Mouse (Mus musculus): ENCODE results near the gene Ppp2ca. TPM values are rescaled to one million over a fixed set of nuclear protein-coding genes. Genes with fewer than 3 reads are reported as not detected.
A peak's percentile ranks its signal among the peaks of the same experiment; 100 is the strongest.
"Not testable (repeated sequence)": the region's sequence is repeated elsewhere in the genome, so short reads cannot be mapped to it uniquely, and the experiment has no call there.

Gene Ppp2ca
- total RNA-seq, 2 experiments from 2014 or later: 116 to 120 TPM

DNA sequence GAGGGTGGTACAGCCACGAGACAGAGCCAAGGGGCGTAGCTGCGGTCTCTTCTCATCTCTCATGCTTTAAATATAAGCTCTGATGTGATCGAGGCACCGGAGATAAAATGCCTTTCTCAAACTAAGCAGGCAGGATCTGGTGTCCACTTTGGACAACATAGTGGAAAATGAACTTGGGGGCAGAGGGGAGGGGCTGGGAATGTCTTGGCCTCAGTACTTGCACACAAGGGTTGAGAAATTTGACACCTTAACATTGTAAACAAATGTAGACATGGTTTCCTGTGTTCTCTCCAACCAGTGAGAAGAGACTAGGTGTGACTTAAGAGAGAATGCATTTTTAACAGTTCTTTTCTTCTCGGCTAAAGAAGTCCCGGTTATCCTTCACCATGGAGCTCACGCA, 9.2 kb upstream of the Ppp2ca start:
- DNase-seq (ENCODE audit: low spot score in 2 of 2): no peak
- intact Hi-C loops (cut with DNase I): no loop called here

DNA sequence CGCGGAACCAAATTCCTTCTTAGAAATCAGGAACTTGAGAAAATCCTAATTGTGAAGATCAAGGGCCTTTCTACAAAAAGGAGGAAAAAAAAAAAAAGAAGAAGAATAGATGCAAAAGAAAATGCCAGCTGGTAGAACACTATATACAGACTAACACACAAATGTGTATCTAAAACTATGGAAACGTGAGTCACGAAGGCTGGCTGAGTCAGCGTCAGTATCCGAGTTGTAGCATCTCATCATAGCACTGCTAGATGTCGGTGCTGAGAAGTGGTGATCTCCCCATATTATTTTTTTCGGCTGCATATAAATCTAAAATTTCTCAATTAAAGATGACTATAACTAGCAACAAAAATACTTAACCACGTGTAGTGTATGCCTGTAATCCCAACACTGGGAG, 7.2 kb upstream of the Ppp2ca start:
- peak in 1 of 2 experiments; percentile 30 for DNase-seq (ENCODE audit: low spot score in 2 of 2)
- intact Hi-C loops (cut with DNase I): no loop called here

- no peak for DNase-seq (ENCODE audit: low spot score in 2 of 2)
- intact Hi-C loops (cut with DNase I): no loop called here
Measured at GRCm38 (mm10) chr11:52094568-52094967, 3.9 kb upstream of the Ppp2ca start.

- no peak for DNase-seq (ENCODE audit: low spot score in 2 of 2)
- intact Hi-C loops (cut with DNase I): loop anchor here (5.0 kb wide), 2 partner anchors 95 to 240 kb away; partner anchors contain the start of genes Cdkl3, Jade2 and Ube2b
Measured at GRCm38 (mm10) chr11:52097016-52097415, 1.5 kb upstream of the Ppp2ca start.

DNA sequence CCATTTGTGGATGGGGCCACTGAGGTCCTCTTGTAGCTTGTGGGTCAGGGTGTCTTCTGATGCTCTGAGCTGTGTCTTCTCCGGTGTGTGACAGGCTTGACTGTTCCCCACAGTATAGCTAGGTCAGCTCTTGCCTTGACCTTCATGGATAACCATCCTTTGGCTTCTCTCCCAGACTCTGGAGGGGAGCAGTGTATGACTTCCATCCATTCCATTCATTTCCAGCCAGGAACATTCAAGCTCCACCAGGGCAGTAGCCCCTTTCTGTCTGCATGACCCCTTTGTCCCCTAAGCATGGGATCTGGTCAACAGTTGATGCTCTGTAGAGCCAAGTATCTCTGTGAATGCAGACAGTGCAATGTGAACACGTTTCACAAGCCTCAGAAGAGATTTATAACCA, 885 bp upstream of the Ppp2ca start:
- no peak for DNase-seq (ENCODE audit: low spot score in 2 of 2)
- intact Hi-C loops (cut with DNase I): loop anchor here (5.0 kb wide), 2 partner anchors 95 to 240 kb away; partner anchors contain the start of genes Cdkl3, Jade2 and Ube2b

- peak; percentile 65 to 80 for DNase-seq (ENCODE audit: low spot score in 2 of 2)
- intact Hi-C loops (cut with DNase I): loop anchor here (5.0 kb wide), 2 partner anchors 97 to 242 kb away; partner anchors contain the start of genes Cdkl3, Jade2 and Ube2b
Measured at GRCm38 (mm10) chr11:52099031-52099761, 715 bp downstream of the Ppp2ca start.

GRCm38 (mm10) chr11:52099771-52100219, 1.3 kb downstream of the Ppp2ca start:
- DNase-seq (ENCODE audit: low spot score in 2 of 2): no peak
- intact Hi-C loops (cut with DNase I): loop anchor here (5.0 kb wide), 2 partner anchors 97 to 242 kb away; partner anchors contain the start of genes Cdkl3, Jade2 and Ube2b

DNA sequence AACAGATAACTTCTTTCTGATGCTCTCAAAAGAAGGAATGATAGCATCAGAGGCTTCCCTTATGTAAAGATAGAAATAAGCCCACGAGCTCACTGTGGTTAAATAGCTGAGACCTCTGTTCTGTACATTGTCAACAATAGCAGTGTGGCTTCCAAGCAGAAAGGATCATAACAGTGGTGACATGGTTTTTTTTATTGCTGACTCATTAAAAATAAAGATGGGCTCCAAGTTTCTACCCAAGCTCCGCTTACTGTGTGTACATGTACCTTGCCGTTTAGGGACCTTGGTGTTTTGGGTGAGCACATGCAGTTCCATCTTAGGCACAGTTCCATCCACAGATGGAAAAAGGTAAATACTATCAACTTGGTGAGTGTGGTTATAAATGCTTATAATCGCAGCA, 4.5 kb downstream of the Ppp2ca start:
- intact Hi-C loops (cut with DNase I): no loop called here
- no peak for DNase-seq (ENCODE audit: low spot score in 2 of 2)

GRCm38 (mm10) chr11:52105503-52105902, 7.0 kb downstream of the Ppp2ca start:
- intact Hi-C loops (cut with DNase I): no loop called here
- DNase-seq (ENCODE audit: low spot score in 2 of 2): no peak

DNA sequence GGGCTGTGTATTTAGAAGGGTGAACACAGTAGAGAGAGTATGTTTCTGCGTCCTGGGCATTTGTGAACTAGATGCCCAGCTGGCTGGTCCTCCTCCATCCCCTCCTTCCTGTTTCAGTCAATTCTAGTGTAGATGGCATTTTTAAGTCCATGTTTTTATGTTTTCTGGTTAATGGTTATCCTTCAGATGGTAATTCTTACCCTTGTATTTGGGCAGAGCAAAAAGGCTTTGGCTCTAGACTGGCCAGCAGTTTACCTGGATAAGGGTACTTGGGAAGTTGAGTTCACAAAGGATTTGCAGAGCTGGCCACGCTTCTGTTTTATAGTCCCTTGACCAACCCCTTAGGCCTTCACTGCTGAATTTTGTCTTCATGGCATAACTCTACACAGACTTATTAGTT, 7.6 kb downstream of the Ppp2ca start:
- DNase-seq (ENCODE audit: low spot score in 2 of 2): no peak
- intact Hi-C loops (cut with DNase I): no loop called here

DNA sequence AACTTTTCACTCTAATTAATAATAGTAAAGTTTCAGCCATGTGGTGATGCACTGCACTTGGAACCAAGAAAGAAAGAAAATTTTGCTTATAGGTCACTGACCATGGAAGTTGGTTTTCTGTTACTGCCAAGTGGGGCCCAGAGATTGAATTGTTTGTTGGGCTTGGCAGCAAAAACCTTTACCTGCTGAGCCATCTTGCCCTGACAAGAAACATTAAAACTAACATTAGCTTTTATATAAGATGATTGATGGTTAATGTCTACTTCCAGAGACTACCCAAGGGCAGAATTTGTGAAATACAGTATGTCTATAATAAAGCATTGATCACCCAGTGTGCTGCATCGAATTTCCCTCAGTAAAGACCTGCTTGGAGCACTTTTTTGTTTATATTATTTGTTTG, 8.0 kb downstream of the Ppp2ca start:
- intact Hi-C loops (cut with DNase I): no loop called here
- no peak for DNase-seq (ENCODE audit: low spot score in 2 of 2)

DNA sequence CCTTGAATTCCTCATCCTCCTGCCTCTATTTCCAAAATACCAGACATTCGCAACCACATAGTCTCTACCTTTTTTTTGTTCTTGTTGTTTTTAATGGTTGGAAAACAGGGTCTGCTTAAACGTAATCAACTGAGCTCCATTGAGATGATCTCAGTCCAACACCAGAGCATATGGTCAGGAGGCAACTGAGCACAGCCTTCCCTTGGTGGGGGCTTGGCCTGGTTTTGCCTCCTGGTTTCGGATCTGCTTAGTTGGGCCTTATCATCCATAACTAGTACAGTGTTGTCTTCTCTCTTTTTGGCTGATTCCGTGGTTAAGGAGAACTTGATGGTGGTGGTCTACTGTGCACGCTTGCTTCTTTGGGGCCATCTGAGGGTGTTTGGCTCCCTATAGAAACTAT, 10.3 kb downstream of the Ppp2ca start:
- DNase-seq (ENCODE audit: low spot score in 2 of 2): no peak
- intact Hi-C loops (cut with DNase I): no loop called here

DNA sequence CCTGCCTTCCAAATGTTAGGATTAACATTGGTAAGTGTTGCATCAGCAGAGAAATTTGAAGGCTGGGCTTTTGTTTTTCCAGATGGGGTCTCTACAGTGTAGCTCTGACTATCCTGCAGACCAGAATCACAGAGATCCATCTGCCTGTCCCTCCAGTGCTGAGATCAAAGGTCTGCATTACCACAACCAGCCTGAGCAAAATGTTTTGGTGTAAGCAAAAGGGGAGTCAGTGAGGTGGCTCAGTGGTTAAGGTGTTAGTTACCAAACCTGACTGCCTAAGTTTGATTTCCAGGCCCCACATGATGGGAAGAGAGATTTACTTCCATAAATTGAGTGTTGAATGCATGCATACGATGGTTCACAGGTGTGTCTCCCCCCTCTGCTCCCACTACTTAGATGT, 10.9 kb downstream of the Ppp2ca start:
- no peak for DNase-seq (ENCODE audit: low spot score in 2 of 2)
- intact Hi-C loops (cut with DNase I): no loop called here

DNA sequence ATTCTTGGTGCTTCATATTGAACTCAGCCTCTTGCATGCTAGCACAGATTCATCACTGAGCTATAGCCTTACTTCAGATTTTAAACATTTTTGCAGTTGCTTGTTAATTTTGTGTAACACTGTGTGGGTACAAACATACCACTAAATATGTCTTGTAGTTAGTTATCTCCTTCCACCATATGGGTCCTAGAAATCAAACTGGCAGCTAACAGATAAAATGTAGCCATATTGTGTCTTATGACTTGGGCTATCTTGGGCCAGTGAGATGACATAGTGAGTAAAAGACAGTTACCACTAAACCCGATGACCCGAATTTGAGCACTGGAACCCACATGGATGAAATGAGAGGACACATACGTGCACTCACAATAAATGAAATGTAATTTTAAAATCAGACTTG, 17.0 kb downstream of the Ppp2ca start:
- no peak for DNase-seq (ENCODE audit: low spot score in 2 of 2)
- intact Hi-C loops (cut with DNase I): no loop called here

DNA sequence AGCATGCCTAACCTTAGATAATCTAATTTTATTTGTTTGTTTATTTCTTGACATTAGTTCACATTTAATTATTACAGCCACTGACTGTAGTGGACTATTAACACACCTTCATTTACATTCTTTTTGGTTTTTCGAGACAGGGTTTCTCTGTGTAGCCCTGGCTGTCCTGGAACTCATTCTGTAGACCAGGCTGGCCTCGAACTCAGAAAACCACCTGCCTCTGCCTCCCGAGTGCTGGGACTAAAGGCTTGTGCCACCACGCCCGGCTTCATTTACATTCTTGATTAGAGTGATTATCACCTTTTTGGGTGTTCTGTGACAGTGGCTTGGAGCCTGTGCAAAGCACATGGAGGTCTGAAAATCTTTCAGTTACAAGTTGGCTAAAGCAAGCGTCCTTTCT, 17.6 kb downstream of the Ppp2ca start:
- intact Hi-C loops (cut with DNase I); DNase-seq (ENCODE audit: low spot score in 2 of 2): not testable (repeated sequence)

DNA sequence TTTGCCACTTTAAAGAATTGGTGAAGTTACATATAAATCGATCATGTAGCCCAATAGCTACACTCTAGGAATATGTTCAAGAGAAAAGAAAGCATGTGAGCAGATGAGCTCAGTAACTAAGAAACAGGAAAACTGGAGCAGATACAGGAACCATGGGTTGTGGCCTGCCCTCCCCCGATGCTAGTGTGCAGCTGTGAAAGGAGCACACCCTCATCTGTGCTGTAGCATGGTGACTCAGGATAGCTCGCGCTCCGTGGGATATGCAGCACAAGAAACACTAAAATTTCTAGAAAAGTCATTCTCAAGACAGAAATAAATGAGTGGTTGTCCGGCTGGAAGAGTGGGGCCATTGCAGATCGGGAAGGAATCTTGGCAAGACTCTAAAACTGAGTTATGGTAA, 18.7 kb downstream of the Ppp2ca start:
- intact Hi-C loops (cut with DNase I): no loop called here
- no peak for DNase-seq (ENCODE audit: low spot score in 2 of 2)

GRCm38 (mm10) chr11:52120415-52120814, 21.9 kb downstream of the Ppp2ca start:
- intact Hi-C loops (cut with DNase I): loop anchor here (10.0 kb wide), 1 partner anchor 306 kb away; no protein-coding TSS in a partner anchor

GRCm38 (mm10) chr11:52122045-52122444, 23.6 kb downstream of the Ppp2ca start:
- intact Hi-C loops (cut with DNase I): loop anchor here (10.0 kb wide), 1 partner anchor 307 kb away; no protein-coding TSS in a partner anchor
- no peak for DNase-seq (ENCODE audit: low spot score in 2 of 2)

More at GRCm38 (mm10) chr11:52120415-52120814, 21.9 kb downstream of the Ppp2ca start:
- not testable (repeated sequence) for DNase-seq (ENCODE audit: low spot score in 2 of 2)

GRCm38 (mm10) chr11:52124468-52124867, 26.0 kb downstream of the Ppp2ca start:
- no peak for DNase-seq (ENCODE audit: low spot score in 2 of 2)
- intact Hi-C loops (cut with DNase I): loop anchor here (10.0 kb wide), 1 partner anchor 310 kb away; no protein-coding TSS in a partner anchor

GRCm38 (mm10) chr11:52127169-52127568, 28.7 kb downstream of the Ppp2ca start:
- DNase-seq (ENCODE audit: low spot score in 2 of 2): no peak
- intact Hi-C loops (cut with DNase I): loop anchor here (10.0 kb wide), 1 partner anchor 312 kb away; no protein-coding TSS in a partner anchor

DNA sequence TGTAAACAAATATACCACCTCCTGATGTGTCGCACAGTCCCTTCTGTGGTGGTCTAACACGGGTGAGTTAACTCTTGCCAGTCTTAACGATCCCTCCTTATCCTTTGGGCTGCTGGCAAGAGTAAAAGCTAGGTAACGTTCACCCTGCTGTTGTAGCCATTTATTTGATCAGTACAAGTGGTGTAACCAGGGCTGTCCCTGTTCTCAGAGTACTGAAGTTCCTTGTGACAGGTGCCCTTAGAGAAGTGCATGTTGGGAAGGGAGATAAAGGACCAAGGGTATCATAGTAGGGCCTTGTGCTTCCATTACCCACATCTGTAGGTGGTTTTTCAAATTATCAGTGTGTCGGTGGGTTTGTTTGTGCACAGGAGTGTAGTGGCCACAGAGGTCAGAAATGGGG, 29.3 kb downstream of the Ppp2ca start:
- DNase-seq (ENCODE audit: low spot score in 2 of 2): no peak
- intact Hi-C loops (cut with DNase I): loop anchor here (10.0 kb wide), 1 partner anchor 313 kb away; no protein-coding TSS in a partner anchor
